Comparison of ENCODE assay signal across 30 mouse cellular contexts in genomic region chr16:10865592-10865987, GRCm38 (mm10). TPM values are rescaled to one million over a fixed set of nuclear protein-coding genes. Genes with fewer than 3 reads are reported as not detected.
DNase-seq lines count a peak whose midpoint lies in the region; ATAC-seq and TF ChIP-seq lines count a peak whose summit lies in the region.
"Had no signal": no experiment of that assay in that cellular context is flagged by ENCODE, and none has a peak within 500 bp of the region (broad histone marks: within the 10 kb centered on the region; RNA-seq: fewer than 3 reads in every experiment).

No protein-coding gene starts in this region.

- TF ChIP-seq POLR2A in heart, adult 2 months (IDR thresholded peaks at IDR 0.05; ENCODE audit: insufficient read depth, low read depth, low read length) = no peak

- intact Hi-C loops in heart, adult 2 months (cut with DNase I) = no loop called here
- intact Hi-C loops in heart, postnatal 25 days (cut with DNase I) = loop anchor here (5.0 kb wide), 1 partner anchor 78 kb away; the partner anchor contains the start of genes Socs1 and Tnp2
- intact Hi-C loops in left cerebral cortex, postnatal 10 days (cut with DNase I) = loop anchor here (5.0 kb wide), 1 partner anchor 293 kb away; no protein-coding TSS in a partner anchor

- no peaks in the 10 kb centered on the region for H3K36me3 ChIP-seq in heart, adult 2 months (ENCODE audit: control insufficient read depth, insufficient read depth, low read length)
- H3K36me3 ChIP-seq in heart, embryonic 11.5 days (ENCODE audit: control insufficient read depth, insufficient read depth, low read length) = no peaks in the 10 kb centered on the region
- H3K36me3 ChIP-seq in kidney, embryonic 15.5 days = no peaks in the 10 kb centered on the region
- H3K36me3 ChIP-seq: intestine, embryonic 15.5 days; limb, embryonic 15.5 days; stomach, embryonic 15.5 days had no signal

- peaks cover 9% of the 10 kb centered on the region for H3K4me1 ChIP-seq in heart, adult 2 months (ENCODE audit: control insufficient read depth, insufficient read depth, low read length)
- peaks cover 10% of the 10 kb centered on the region for H3K4me1 ChIP-seq in heart, embryonic 11.5 days (ENCODE audit: control insufficient read depth, insufficient read depth, low read length)
- peaks cover 4% of the 10 kb centered on the region; the same call in 1 of the 2 replicates for H3K4me1 ChIP-seq in kidney, embryonic 15.5 days

- no peak for TF ChIP-seq EP300 in heart, adult 2 months (IDR thresholded peaks at IDR 0.05; ENCODE audit: insufficient read depth, low read depth, low read length)

- no peaks in the 10 kb centered on the region for H3K27me3 ChIP-seq in heart, adult 2 months (ENCODE audit: control insufficient read depth, insufficient read depth, low read length)
- 0 out of 2 replicates have a peak, but pooled peaks cover 2% of the 10 kb centered on the region for H3K27me3 ChIP-seq in heart, embryonic 11.5 days (ENCODE audit: control insufficient read depth, insufficient read depth, low read length)
- no peaks in the 10 kb centered on the region for H3K27me3 ChIP-seq in kidney, embryonic 15.5 days
- H3K27me3 ChIP-seq: intestine, embryonic 15.5 days; limb, embryonic 15.5 days; stomach, embryonic 15.5 days had no signal

- no peak overlapping the region for H3K9ac ChIP-seq in heart, adult 2 months (ENCODE audit: low read depth, low read length)
- H3K9ac ChIP-seq in heart, embryonic 11.5 days (ENCODE audit: low read depth, low read length) = no peak overlapping the region
- no peak overlapping the region for H3K9ac ChIP-seq in kidney, embryonic 15.5 days
- H3K9ac ChIP-seq: intestine, embryonic 15.5 days; limb, embryonic 15.5 days; stomach, embryonic 15.5 days had no signal

- ATAC-seq in heart, embryonic 11.5 days (replicated peaks; ENCODE audit: insufficient number of reproducible peaks, low FRiP score, low TSS enrichment) = no peak
- no peak for ATAC-seq in kidney, embryonic 15.5 days (replicated peaks; ENCODE audit: low FRiP score)
- ATAC-seq: forebrain, embryonic 16.5 days; hindbrain, embryonic 16.5 days; intestine, embryonic 15.5 days had no signal

- H3K27ac ChIP-seq in heart, adult 2 months = no peak overlapping the region
- no peak overlapping the region for H3K27ac ChIP-seq in heart, embryonic 11.5 days (ENCODE audit: low read depth, low read length)
- H3K27ac ChIP-seq in kidney, embryonic 15.5 days = no peak overlapping the region
- H3K27ac ChIP-seq: forebrain, embryonic 10.5 days; intestine, embryonic 15.5 days; left cerebral cortex, adult 2 months; limb, embryonic 15.5 days; midbrain, embryonic 10.5 days; stomach, embryonic 15.5 days had no signal

- no peaks in the 10 kb centered on the region for H3K79me2 ChIP-seq in heart, adult 2 months (replicated peaks; ENCODE audit: control insufficient read depth, insufficient read depth, low read length)

- no peak overlapping the region for H3K4me2 ChIP-seq in heart, embryonic 11.5 days
- H3K4me2 ChIP-seq in kidney, embryonic 15.5 days = no peak overlapping the region
- H3K4me2 ChIP-seq: intestine, embryonic 15.5 days; limb, embryonic 15.5 days; stomach, embryonic 15.5 days had no signal

- TF ChIP-seq CTCF in heart, adult 2 months (IDR thresholded peaks at IDR 0.05) = no peak

- H3K4me3 ChIP-seq in heart, adult 2 months = no peak overlapping the region
- no peak overlapping the region for H3K4me3 ChIP-seq in heart, embryonic 11.5 days (ENCODE audit: low read depth, low read length)
- no peak overlapping the region for H3K4me3 ChIP-seq in kidney, embryonic 15.5 days (replicated peaks)
- H3K4me3 ChIP-seq: forebrain, embryonic 10.5 days; intestine, embryonic 15.5 days; left cerebral cortex, adult 2 months; limb, embryonic 15.5 days; midbrain, embryonic 10.5 days; stomach, embryonic 15.5 days had no signal

- DNase-seq in heart, adult 2 months = peak; percentile 44 to 71
- DNase-seq in kidney, postnatal 10 days = peak; percentile 43
- peak; percentile 72 to 76 for DNase-seq in heart, adult 9 months (ENCODE audit: low spot score in 2 of 2)
- peak; percentile 58 for DNase-seq in heart, postnatal 25 days (ENCODE audit: low spot score)
- no peak for DNase-seq in left cerebral cortex, postnatal 10 days (ENCODE audit: extremely low spot score in 1 of 2, low spot score in 2 of 2)
- DNase-seq: adrenal gland, adult 8-10 months; left cerebral cortex, postnatal 4 days; right cerebral cortex, postnatal 4 days had no signal

- no peaks in the 10 kb centered on the region for H3K9me3 ChIP-seq in heart, embryonic 11.5 days (replicated peaks; ENCODE audit: control insufficient read depth, low read length)
- H3K9me3 ChIP-seq in kidney, embryonic 15.5 days (replicated peaks) = no peaks in the 10 kb centered on the region
- H3K9me3 ChIP-seq: forebrain, embryonic 10.5 days; intestine, embryonic 15.5 days; limb, embryonic 15.5 days; midbrain, embryonic 10.5 days; stomach, embryonic 15.5 days had no signal

RNA-seq across cellular contexts. Expression of gene Rmi2, which starts 30.7 kb away (rescaled TPM):
- under 1 TPM; 0.26 to 0.30 TPM for total RNA-seq in heart, adult 2 months (2021)
- 0.45 and 0.47 TPM in 2 replicates for polyA plus RNA-seq in heart, adult 2 months (2012; rRNA removed)
- polyA plus RNA-seq in heart, embryonic 11.5 days (2014; fragmentation: Nextera tagmentation; extraction: Ambion mirVana) = 2.7 and 2.9 TPM in 2 replicates
- 4.1 and 4.2 TPM in 2 replicates for polyA plus RNA-seq in kidney, embryonic 15.5 days (2015; fragmentation: Nextera tagmentation; extraction: Ambion mirVana)
- total RNA-seq in heart, postnatal 25 days (2021) = under 1 TPM; 0.56 to 0.62 TPM
- under 1 TPM; 0.19 to 0.51 TPM for total RNA-seq in left cerebral cortex, postnatal 10 days (2021)

RNA-seq across cellular contexts. Expression of gene Gm11172, which starts 52.9 kb away (rescaled TPM):
- not detected for total RNA-seq in heart, adult 2 months (2021)
- not detected in 2 replicates for polyA plus RNA-seq in heart, adult 2 months (2012; rRNA removed)
- polyA plus RNA-seq in heart, embryonic 11.5 days (2014; fragmentation: Nextera tagmentation; extraction: Ambion mirVana) = not detected in 2 replicates
- not detected in 2 replicates for polyA plus RNA-seq in kidney, embryonic 15.5 days (2015; fragmentation: Nextera tagmentation; extraction: Ambion mirVana)
- total RNA-seq in heart, postnatal 25 days (2021) = not detected
- total RNA-seq in left cerebral cortex, postnatal 10 days (2021) = not detected
- total RNA-seq: adrenal gland, adult 8-10 months; granulocyte monocyte progenitor cell, adult 5-6 weeks; heart, postnatal 10 days; layer of hippocampus, postnatal 10 days; left cerebral cortex, adult 2 months; left cerebral cortex, postnatal 4 days; MEL; midbrain, postnatal 0 days had no signal
- polyA plus RNA-seq: C2C12; embryonic facial prominence, embryonic 11.5 days; forebrain, embryonic 10.5 days; forebrain, embryonic 16.5 days; hindbrain, embryonic 16.5 days; intestine, embryonic 15.5 days; large intestine, adult 2 months; limb, embryonic 15.5 days; liver, embryonic 16.5 days; lung, embryonic 16.5 days; midbrain, embryonic 10.5 days; midbrain, postnatal 0 days; neural tube, embryonic 14.5 days; stomach, embryonic 15.5 days; thymus, postnatal 0 days had no signal

RNA-seq across cellular contexts. Expression of gene Prm1, which starts 60.0 kb away (rescaled TPM):
- not detected for total RNA-seq in heart, adult 2 months (2021)
- 4.7 and 5.2 TPM in 2 replicates for polyA plus RNA-seq in heart, adult 2 months (2012; rRNA removed)
- not detected in 2 replicates for polyA plus RNA-seq in heart, embryonic 11.5 days (2014; fragmentation: Nextera tagmentation; extraction: Ambion mirVana)
- 0.51 TPM in 1 of 2 replicates, not detected in the other for polyA plus RNA-seq in kidney, embryonic 15.5 days (2015; fragmentation: Nextera tagmentation; extraction: Ambion mirVana)
- total RNA-seq in heart, postnatal 25 days (2021) = not detected
- total RNA-seq in left cerebral cortex, postnatal 10 days (2021) = not detected
- total RNA-seq: adrenal gland, adult 8-10 months; granulocyte monocyte progenitor cell, adult 5-6 weeks; heart, postnatal 10 days; layer of hippocampus, postnatal 10 days; left cerebral cortex, adult 2 months; left cerebral cortex, postnatal 4 days; MEL; midbrain, postnatal 0 days had no signal
- polyA plus RNA-seq: C2C12; embryonic facial prominence, embryonic 11.5 days; forebrain, embryonic 10.5 days; forebrain, embryonic 16.5 days; hindbrain, embryonic 16.5 days; intestine, embryonic 15.5 days; liver, embryonic 16.5 days; lung, embryonic 16.5 days; midbrain, embryonic 10.5 days; midbrain, postnatal 0 days; neural tube, embryonic 14.5 days; stomach, embryonic 15.5 days had no signal

Comparison
In these comparisons a context has a peak if more than half of its experiments do, and no peak if none do; other contexts are left out.
1. DNase-seq: peak in heart, adult 2 months (2 of 2), kidney, postnatal 10 days (single experiment), heart, adult 9 months (2 of 2) and heart, postnatal 25 days (single experiment); none in left cerebral cortex, postnatal 10 days (0 of 2).